Mouse (Mus musculus) layer of hippocampus, postnatal 14 days (tissue): ENCODE results near the gene Nkain2. TPM values are rescaled to one million over a fixed set of nuclear protein-coding genes. Genes with fewer than 3 reads are reported as not detected.
"Not testable (repeated sequence)": the region's sequence is repeated elsewhere in the genome, so short reads cannot be mapped to it uniquely, and the experiment has no call there.

ENCODE experiments used
- DNase-seq, 2 experiments: peaks; one replicate each; pipeline ENCODE4 v3.0.0; 2021 to 2022; ENCODE audit warnings: low spot score in 2 of 2, mixed read lengths in 1 of 2
- long read RNA-seq, 2 experiments: library from polyadenylated mRNA; stranded (forward); transcript quantifications; one replicate each; pipeline ENCODE4 v2.0.0; 2021
- total RNA-seq, 2 experiments: library from RNA; stranded (reverse); gene quantifications; 2 replicates each; pipeline ENCODE4 v1.2.3; 2021

Nkain2 gene
- total RNA-seq, result 10 to 100 TPM; 27.7 to 30.0 TPM
- long read RNA-seq, experiment 1, partial matches to known transcripts, result 0 of 2 reads
- long read RNA-seq, experiment 1, other reads (novel, unspliced or antisense), result 2 of 2 reads
- long read RNA-seq, experiment 2, partial matches to known transcripts, result 0 of 3 reads
- long read RNA-seq, experiment 2, other reads (novel, unspliced or antisense), result 3 of 3 reads

GRCm38 (mm10) chr10:32889652-32890506, at the start of gene Nkain2:
Gene Nkain2, minus strand, starts transcription at chr10:32890462.
- DNase-seq, result peak; percentile 63 to 69

GRCm38 (mm10) chr10:32939853-32940252, 49.6 kb upstream of the Nkain2 start:
- no peak for DNase-seq

GRCm38 (mm10) chr10:32895093-32895492, 4.8 kb upstream of the Nkain2 start:
- no peak for DNase-seq

GRCm38 (mm10) chr10:32890507-32891131, 357 bp upstream of the Nkain2 start:
- DNase-seq, result peak; percentile 66 to 67

- peak in 1 of 2 experiments; percentile 65 for DNase-seq
Measured at GRCm38 (mm10) chr10:32881977-32882376, 8.3 kb downstream of the Nkain2 start.

- DNase-seq, result peak in 1 of 2 experiments; percentile 78
Measured at GRCm38 (mm10) chr10:32870691-32871406, 19.4 kb downstream of the Nkain2 start.

GRCm38 (mm10) chr10:32869541-32869940, 20.7 kb downstream of the Nkain2 start:
- no peak for DNase-seq

- peak in 1 of 2 experiments; percentile 31 for DNase-seq
Measured at GRCm38 (mm10) chr10:32815210-32815883, 74.9 kb downstream of the Nkain2 start.

GRCm38 (mm10) chr10:32796215-32796614, 94.0 kb downstream of the Nkain2 start:
- DNase-seq, result peak in 1 of 2 experiments; percentile 49

GRCm38 (mm10) chr10:32790541-32790940, 99.7 kb downstream of the Nkain2 start:
- DNase-seq, result peak; percentile 8 to 13

GRCm38 (mm10) chr10:32782732-32783359, 107.4 kb downstream of the Nkain2 start:
- DNase-seq, result no peak

- DNase-seq, result no peak
Measured at GRCm38 (mm10) chr10:32738989-32739388, 151.3 kb downstream of the Nkain2 start.

- DNase-seq, result not testable (repeated sequence)
Measured at GRCm38 (mm10) chr10:32706579-32706978, 183.7 kb downstream of the Nkain2 start.

- no peak for DNase-seq
Measured at GRCm38 (mm10) chr10:32696661-32697060, 193.6 kb downstream of the Nkain2 start.

GRCm38 (mm10) chr10:32684548-32684947, 205.7 kb downstream of the Nkain2 start:
- DNase-seq, result no peak

GRCm38 (mm10) chr10:32640256-32640655, 250.0 kb downstream of the Nkain2 start:
- DNase-seq, result no peak

GRCm38 (mm10) chr10:32639173-32639572, 251.1 kb downstream of the Nkain2 start:
- DNase-seq, result no peak

- DNase-seq, result no peak
Measured at GRCm38 (mm10) chr10:32631043-32631442, 259.2 kb downstream of the Nkain2 start.

- no peak for DNase-seq
Measured at GRCm38 (mm10) chr10:32604448-32604847, 285.8 kb downstream of the Nkain2 start.

- no peak for DNase-seq
Measured at GRCm38 (mm10) chr10:32602798-32603197, 287.5 kb downstream of the Nkain2 start.
